Mouse (Mus musculus) intestine, embryonic 14.5 days (tissue): ENCODE results near the gene Dhfr. TPM values are rescaled to one million over a fixed set of nuclear protein-coding genes. Genes with fewer than 3 reads are reported as not detected.

ENCODE experiments used
- polyA plus RNA-seq: library from polyadenylated mRNA; unstranded; fragments of >200 nt; fragmentation: Nextera tagmentation; extraction: Ambion mirVana; gene quantifications from 2 replicates; pipeline ENCODE4 v1.2.1, GENCODE M21; 2014

Dhfr gene
- polyA plus RNA-seq, 1 experiment from 2014 or later, result 18.6 TPM

Other genes with a start within 250 kb of the Dhfr start
- gene Rasgrf2, start 223.1 kb upstream of the Dhfr start, polyA plus RNA-seq, result 1.0 and 1.5 TPM in 2 replicates
- 1.1 TPM in 2 replicates for gene Gm20379, start 48.7 kb upstream of the Dhfr start, polyA plus RNA-seq
- 30.2 and 37.3 TPM in 2 replicates for gene Msh3, start 277 bp downstream of the Dhfr start, polyA plus RNA-seq
- 0.12 TPM in 1 of 2 replicates, not detected in the other for gene Ankrd34b, start 71.2 kb downstream of the Dhfr start, polyA plus RNA-seq
- 0.15 and 0.41 TPM in 2 replicates for gene Fam151b, start 129.3 kb downstream of the Dhfr start, polyA plus RNA-seq
- 12.7 and 13.0 TPM in 2 replicates for gene Zfyve16, start 176.1 kb downstream of the Dhfr start, polyA plus RNA-seq
- not detected in 2 replicates for gene Spz1, start 221.4 kb downstream of the Dhfr start, polyA plus RNA-seq